Mouse (Mus musculus) layer of hippocampus, adult 11-12 months (tissue): ENCODE measurements around the gene Syne1.
A peak's percentile ranks its signal among the peaks of the same experiment; 100 is the strongest.

Experiments
- DNase-seq: peaks from one replicate; pipeline ENCODE4 v3.0.0; 2022; ENCODE audit warnings: low spot score

Syne1 gene

DNA sequence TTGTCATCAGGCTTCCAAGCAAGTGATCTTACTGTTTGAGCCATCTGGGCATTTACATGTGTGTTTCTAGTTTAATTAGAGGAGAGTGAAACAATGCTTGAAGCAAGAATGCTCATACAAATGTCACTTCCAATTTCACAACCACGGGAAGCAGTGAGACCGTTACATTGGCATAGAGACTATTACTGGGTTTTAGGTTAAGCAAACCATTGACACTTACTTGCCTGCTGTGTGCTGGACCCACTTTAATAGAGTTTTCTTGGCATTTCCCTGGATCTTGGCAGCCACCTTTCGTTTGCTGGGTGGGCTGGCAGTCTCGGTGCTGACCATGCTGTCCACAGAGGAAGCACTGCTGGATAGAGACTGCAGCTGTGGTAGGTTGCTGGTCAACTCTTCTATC is 127.3 kb downstream of the Syne1 start:
- DNase-seq: no peak

DNA sequence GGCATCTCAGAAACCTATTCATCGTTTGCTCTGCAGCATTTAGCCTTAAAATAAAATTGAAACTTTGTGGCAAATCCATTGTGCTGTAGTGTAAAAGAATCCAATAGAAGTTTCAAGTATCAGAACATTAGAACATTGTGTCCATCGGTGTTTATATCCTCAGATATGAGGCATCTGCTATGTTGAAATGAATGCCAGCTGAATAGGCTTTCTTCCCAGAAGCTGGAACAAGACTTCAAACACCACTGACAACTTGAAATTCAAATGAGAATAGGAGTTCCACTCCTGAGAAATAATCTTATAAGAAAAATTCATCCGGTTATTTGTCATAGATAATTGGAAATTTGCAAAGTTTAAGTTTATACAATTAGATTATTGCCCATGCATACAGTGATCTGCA is 135.6 kb downstream of the Syne1 start:
- DNase-seq: no peak

DNA sequence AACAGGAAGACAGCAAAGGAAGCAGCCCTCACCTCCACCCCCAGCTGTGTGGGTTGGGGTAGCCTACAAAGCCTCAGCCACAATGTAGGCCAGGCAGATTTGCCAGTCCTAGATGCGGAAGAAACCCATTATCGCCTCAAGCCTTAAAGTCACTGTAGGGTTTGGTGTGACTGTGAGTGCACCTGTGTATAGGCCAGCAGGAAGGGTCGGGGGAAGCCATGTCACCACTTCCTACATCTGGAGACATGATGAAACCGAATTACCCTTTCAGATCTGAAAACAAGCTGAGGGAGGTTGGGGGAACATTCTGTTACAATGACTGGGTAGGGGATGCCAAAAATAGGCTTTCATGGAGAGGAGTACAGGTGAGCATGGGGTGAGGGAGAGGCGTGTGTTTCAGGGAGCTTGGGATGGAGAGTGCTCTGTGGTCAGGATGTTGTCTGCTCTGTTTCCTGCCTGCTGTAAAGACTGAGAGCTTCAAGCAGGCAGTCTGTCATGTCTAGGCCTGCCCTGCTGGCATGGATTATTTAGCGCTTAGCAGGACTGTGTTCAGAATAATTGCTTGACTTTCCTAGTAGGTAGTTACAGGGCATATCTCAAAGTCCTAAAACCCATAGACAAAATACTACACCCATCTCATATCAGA is 167.0 kb downstream of the Syne1 start:
- no peak for DNase-seq

GRCm38 (mm10) chr10:5381536-5381935 is 169.7 kb downstream of the Syne1 start:
- peak; percentile 35 for DNase-seq

- DNase-seq: peak; percentile 65
Observed at GRCm38 (mm10) chr10:5378969-5379368, 172.3 kb downstream of the Syne1 start.

GRCm38 (mm10) chr10:5369599-5369998 is 181.7 kb downstream of the Syne1 start:
- peak; percentile 48 for DNase-seq

DNA sequence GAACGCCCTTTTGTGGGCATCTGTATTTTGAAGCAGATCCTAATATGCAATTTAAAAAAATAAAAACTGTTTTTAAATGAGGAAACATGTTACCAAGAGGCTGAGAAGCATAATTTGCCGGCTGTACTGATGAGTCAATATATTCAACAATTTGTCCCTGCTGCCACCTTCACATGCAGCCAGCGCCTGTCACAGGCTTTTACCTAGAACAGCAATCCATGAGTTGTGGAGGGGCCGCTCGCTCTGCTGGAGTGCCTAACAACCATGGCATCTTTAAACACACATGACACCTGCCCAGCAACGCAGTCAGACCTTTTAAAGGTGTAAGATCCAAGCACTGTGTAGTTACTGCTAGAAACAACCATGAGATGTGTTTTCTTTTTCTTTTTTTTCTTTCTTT is 183.0 kb downstream of the Syne1 start:
- DNase-seq: peak; percentile 65

- peak; percentile 45 for DNase-seq
Observed at GRCm38 (mm10) chr10:5367465-5368011, 183.7 kb downstream of the Syne1 start.

GRCm38 (mm10) chr10:5360560-5360959 is 190.7 kb downstream of the Syne1 start:
- DNase-seq: no peak

DNA sequence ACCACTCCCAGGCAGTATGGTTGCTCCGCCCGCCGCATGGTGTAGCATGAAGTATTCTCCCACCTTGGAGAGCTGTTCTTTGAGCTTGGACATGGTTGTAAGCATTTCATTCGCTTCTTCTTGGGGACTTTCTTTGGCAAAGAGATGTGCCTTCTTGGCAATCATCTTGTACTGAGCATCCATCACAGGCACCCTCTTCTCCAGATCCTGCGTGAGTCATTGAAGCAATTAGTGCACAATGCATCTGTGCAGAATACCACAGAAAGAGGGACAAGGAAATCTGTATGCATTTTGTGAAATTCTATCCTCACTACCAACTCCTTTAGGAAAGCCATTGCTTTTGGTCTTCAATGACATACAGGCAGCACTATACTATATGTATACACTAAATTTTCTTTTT is 194.7 kb downstream of the Syne1 start:
- no peak for DNase-seq

- DNase-seq: no peak
Observed at GRCm38 (mm10) chr10:5353390-5353789, 197.9 kb downstream of the Syne1 start.

DNA sequence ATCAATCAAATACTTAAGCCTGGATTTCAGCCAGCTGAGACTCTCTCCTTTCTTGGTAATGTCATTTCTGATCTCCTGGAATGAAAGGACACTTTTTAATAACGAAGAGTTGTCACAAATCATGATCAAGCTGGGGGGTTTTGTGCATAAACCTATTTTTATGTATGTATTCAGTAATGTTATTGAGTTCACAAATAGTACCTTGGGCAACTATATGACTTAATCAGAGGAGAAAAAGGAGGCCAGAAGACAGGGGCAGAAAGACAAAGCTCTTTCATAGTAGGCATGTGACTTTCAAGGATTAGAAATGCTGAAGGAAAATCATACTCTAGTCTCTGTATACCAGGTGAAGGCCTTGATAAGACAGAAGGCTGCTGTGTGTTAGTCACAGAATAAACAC is 204.4 kb downstream of the Syne1 start:
- DNase-seq: no peak

DNA sequence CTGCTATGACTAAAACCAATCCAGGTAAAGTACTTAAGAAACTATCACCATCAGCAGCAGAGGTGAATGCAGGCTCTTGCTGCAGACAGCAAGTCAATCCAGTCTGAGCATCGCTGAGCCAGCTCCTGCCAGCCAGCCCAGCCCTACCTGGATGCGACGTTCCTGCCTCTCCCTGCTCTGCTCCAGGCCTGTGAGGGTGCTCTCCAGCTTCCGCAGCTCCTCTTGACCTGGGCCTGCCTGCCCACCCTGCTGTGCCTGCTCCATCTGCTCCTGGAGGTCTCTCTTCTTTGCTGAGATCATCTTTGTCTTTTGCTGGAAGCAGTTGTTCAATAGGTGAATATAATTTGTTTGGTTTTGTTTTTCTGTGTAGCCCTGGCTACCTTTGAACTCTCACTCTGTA is 208.1 kb downstream of the Syne1 start:
- no peak for DNase-seq

GRCm38 (mm10) chr10:5336394-5336793 is 214.9 kb downstream of the Syne1 start:
- no peak for DNase-seq

- peak; percentile 18 for DNase-seq
Observed at GRCm38 (mm10) chr10:5332801-5333200, 218.5 kb downstream of the Syne1 start.

GRCm38 (mm10) chr10:5326716-5327115 is 224.6 kb downstream of the Syne1 start:
- no peak for DNase-seq

DNA sequence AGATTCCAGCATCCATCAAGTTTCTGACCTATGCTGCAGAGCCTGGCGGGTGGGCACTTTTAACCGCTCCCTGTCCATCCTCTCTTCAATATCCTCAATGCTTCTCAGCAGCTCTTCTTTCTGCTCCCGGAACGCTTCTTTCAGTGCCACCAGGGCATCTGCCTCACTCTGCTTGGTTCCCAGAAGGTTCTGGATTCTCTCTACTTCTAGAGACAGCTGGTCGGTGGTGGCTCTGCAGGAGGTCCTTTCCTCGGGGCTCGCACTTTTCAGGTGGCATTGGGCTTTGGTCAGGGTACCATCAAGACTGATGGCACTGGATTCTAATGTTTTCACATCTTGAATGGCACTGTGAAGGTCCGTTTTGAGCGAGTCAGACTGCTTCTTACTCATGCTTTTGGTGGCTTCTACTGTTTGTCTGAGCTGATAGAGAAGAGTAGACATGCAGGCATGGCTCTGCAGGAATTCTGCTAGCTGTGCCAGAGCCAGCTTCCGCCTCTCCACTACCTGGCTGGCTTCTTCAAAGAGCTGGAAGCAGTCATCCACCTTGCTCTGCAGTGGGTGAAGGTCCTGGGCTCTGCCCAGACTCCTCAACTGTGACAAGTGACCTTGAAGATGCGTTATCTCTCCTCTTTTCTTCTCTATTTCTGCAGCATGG is 227.4 kb downstream of the Syne1 start:
- DNase-seq: no peak

DNA sequence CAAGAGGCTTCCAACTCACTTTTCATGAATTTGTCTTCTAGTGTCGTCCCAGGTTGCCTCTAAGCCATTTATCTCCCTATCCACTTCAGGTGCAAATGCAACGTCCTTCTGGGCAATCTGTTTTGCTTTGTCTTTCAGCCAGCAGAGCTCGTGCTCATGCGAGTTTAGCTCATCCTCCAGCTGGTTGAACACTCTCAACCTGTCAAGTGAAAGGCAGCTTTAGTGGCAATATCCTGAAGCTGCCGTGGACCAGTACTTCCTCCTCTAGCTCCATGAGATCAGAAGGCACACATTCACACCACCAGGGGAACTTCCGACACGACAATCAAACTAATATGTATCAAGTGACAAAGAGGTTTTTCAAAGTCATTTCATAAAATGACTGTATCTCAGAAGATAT is 228.7 kb downstream of the Syne1 start:
- DNase-seq: no peak

DNA sequence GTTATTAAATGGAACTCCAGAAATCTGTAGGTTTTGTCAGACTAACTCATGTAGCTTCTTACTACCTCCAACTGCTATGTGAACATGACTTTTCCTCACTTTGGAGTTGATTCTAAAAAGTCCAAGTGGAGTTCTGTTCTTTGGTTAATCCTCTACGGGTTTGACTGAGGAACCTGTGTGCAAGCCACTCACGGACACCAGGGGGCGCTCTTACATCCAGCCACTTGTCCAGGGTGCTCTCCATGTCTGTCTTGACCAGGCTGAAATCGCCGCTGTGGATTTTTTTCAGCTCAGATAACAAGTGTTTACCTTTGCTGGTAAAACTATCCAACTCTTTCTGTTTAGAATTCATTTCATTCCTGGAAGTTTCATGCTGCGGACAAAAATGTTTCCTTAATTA is 233.7 kb downstream of the Syne1 start:
- peak; percentile 80 for DNase-seq

GRCm38 (mm10) chr10:5312437-5312836 is 238.8 kb downstream of the Syne1 start:
- no peak for DNase-seq

- DNase-seq: no peak
Observed at GRCm38 (mm10) chr10:5309961-5310713, 241.1 kb downstream of the Syne1 start.

DNA sequence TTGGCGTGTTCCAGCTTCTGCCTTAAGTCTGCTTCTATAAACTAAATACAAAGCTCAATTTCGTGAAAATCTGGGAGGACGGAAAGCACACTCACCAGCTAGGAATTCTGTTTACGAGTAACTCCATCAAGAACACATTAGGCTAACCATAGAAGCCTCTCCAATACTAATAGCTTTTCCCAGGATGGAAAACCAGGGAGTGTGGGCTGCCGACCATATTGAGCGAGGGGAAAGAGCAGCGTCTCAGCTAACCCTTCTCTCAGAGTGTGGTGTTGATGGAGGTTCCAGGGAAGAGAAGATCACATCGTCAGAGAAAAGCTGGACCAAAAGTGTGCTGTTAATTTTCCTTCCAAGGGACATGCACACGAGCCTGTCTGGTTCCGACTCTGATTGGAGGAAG is 241.9 kb downstream of the Syne1 start:
- no peak for DNase-seq

DNA sequence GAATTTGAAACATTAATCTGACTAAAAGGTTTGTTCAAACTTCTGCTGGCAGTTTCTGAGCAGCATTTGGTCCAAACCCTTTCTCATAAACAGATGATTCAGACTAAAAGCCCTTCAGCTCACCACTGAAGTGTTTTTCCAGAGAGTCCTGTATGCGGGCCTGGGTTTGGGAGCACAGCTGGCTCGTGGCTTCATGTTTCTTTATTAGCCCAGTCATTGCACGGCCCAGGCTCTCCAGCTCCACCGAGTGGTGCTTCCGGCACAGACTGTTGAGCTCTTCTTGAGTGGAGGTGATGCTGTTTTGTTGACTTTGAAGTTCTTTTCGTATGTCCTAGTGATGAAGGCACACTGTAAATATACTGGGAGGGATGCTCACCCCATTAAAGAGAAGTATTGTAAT is 245.7 kb downstream of the Syne1 start:
- DNase-seq: no peak
